Mouse (Mus musculus): ENCODE results near the gene Syndig1. TPM values are rescaled to one million over a fixed set of nuclear protein-coding genes. Genes with fewer than 3 reads are reported as not detected.

Syndig1 gene
- polyA plus RNA-seq (2012; fragmentation: generic; extraction: Trizol) = not detected

DNA sequence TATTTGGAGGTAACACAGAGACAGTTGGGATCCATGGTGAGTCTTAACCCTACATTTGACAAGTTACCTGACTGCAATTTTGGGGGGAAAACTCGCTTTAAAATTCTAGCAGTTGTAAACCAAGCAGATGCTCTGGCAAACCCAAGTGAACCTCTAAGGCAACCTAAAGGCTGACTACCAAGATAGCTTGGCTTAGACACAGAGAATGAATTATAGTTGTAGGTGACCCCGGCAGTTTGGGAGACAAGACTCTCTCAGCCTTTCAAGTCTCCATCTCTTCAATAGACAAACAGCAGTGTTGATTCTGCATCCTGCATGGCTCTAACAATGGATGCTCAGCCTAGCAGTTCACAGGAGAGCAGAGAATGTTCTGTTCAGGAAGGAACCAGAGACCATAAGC lies at the start of gene Syndig1:
Syndig1 (plus strand) TSS at position 301 of the 400 bp plus-strand sequence.

DNA sequence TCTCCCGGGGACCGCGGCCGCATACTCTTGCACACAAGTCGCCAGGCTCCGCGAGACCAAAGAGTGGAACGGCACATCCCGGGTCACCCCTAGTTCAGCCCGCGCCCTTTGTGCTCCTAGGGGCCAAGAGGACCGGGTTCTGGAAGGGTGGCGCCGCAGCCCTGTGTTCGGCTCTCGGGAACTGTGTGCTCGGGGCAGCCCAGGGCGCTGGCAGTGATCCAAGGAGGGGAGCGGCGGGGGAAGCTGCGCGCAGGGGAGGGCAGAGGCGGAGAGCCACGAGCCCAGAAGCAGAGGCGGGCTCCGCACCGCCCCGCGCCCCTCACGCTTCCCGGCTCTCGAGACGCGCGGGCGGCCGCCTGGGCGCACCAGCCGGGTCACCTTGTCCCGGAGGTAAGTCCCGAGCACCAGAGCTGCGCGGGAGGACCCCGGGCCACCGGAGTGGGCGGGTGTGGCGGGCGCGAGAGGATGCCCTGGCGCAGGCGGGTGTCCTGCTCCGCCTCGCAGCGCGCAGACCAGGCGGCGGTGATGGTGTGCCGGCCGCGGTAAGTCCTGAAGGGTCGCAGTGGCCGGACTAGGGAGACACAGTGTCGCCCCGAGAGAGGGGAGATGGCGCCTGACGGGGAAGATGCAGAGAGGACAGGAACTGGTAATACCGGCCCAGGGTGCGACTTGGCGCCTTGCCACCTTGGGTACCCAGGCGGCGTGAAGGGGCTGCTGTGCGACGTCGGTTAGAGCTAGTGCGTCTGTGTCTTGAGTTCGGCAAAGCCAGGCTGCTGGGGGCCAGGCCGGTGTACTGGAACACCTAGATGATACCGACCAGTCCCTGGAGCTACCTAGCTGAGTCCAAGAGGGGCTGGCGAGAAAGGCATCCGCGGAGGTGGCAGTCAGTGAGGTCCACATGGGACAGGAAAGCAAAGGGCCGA lies 1.8 kb downstream of the Syndig1 start, which contains the start of gene C530025M09Rik:
C530025M09Rik (minus strand) TSS at position 678 of the 923 bp plus-strand sequence.

Other genes starting within 250 kb of the Syndig1 start
- gene C530025M09Rik, start 2.0 kb downstream of the Syndig1 start, polyA plus RNA-seq (2012; fragmentation: generic; extraction: Trizol) = not detected

Measured in C3H10T1/2 (cell line).